Mouse (Mus musculus): Measurements from ENCODE around the gene 3425401B19Rik. TPM values are rescaled to one million over a fixed set of nuclear protein-coding genes. Genes with fewer than 3 reads are reported as not detected.

Gene 3425401B19Rik
- polyA plus RNA-seq (2016; fragmentation: Nextera tagmentation; extraction: Ambion mirVana) = 0.06 and 0.07 TPM in 2 replicates

DNA sequence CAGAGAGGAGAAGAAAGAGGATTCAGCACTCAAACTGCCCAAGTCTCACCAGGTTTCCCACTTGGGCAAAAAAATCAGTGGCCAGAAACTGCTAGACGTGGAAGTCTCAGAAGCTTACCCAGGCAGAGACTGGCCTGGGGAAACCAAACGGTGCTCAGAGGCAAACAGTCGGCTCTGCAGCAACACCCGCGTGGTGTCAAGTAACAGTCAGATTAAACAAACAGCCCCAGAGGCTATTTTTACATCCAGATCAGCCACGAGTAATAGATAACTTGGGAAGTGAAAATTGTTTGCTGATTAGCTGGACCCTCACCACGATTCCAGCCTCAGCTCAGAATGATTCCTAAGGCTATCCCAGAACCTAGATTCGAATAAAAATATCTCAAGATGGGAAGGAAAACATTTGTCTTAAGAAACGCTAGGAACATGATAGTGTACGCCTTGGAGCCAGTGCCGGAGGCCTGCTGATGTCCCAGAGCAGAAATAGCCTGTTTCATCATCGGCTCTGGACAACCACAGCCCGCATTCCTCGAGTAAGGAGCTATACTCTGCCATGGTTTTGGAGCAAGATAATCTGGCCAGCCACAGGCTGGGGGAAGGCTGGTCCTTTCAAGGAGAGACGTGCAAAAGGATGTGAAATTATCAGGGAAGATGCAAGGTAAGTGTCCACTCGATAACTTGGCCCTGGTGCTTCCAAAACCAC lies at the start of gene 3425401B19Rik:
3425401B19Rik (minus strand) TSS at position 170 of the 703 bp plus-strand sequence.
- 65% methylated on average over 16 of the region's 16 CpGs for WGBS
- H3K27me3 ChIP-seq = peaks cover 10% of the 10 kb centered on the region; the same call in 1 of the 2 replicates
- H3K4me1 ChIP-seq = peaks cover 11% of the 10 kb centered on the region
- H3K4me3 ChIP-seq = no peak within 1 kb of the TSS
- H3K9ac ChIP-seq (replicated peaks) = no peak within 1 kb of the TSS
- H3K27ac ChIP-seq (replicated peaks) = no peak within 1 kb of the TSS
- H3K36me3 ChIP-seq = no peaks in the 10 kb centered on the region
- no peaks in the 10 kb centered on the region for H3K9me3 ChIP-seq
- H3K4me2 ChIP-seq (replicated peaks) = no peak within 1 kb of the TSS
- no peak for ATAC-seq (ENCODE audit: low FRiP score, low read depth)

DNA sequence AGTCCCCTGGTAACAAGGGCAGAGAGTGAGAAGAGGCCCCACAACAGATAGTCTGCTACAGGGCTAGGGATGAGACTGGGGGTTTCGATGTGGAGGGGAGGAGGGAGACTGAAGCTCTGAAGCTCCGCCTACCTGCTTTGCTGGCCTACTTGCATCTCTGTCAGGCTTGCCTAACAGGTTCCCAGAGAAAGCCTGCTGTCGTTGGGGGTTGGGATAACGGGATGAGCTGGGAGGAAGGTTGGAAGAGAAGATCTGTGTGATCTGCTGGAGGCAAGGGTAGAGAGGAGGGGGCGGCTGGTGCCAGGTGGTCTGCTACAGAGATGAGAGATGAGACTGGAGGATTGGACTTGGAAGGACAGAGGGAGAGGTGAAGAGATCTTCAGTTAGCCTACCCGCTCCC lies 47.9 kb upstream of the 3425401B19Rik start:
- Histone ChIP-seq H3K9ac (replicated peaks) (no peak overlapping the region), H3K4me1 (no peaks in the 10 kb centered on the region), H3K36me3 (no peaks in the 10 kb centered on the region), H3K9me3 (no peaks in the 10 kb centered on the region), H3K4me2 (replicated peaks) (no peak overlapping the region), H3K4me3 (no peak overlapping the region), H3K27ac (replicated peaks) (no peak overlapping the region), H3K27me3 (no peaks in the 10 kb centered on the region)
- whole genome bisulfite sequencing = 44% methylated on average over 6 of the region's 6 CpGs
- ATAC-seq (ENCODE audit: low FRiP score, low read depth) = no peak

DNA sequence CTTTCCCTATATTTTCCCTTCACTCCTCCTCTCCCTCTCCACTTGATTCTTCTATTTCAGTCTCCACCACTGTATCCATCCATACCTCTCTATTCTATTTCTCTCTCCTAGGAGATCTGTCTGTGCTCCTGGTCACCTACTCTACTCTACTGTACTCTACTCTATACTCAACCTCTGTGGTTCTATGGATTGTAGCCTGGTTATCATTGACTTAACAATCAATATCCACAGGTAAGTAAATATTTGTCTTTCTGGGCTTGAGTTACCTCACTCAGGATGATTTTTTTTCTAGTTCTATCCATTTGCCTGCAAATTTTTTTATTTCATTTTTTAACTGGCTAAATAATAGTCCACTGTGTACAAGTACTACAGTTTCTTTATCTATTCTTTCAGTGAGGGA lies 41.8 kb upstream of the 3425401B19Rik start:
- no peak overlapping the region for H3K4me2 ChIP-seq (replicated peaks)
- no peaks in the 10 kb centered on the region for H3K4me1 ChIP-seq
- no peaks in the 10 kb centered on the region for H3K27me3 ChIP-seq
- no peak overlapping the region for H3K4me3 ChIP-seq
- no peak overlapping the region for H3K27ac ChIP-seq (replicated peaks)
- ATAC-seq (ENCODE audit: low FRiP score, low read depth) = no peak
- H3K36me3 ChIP-seq = no peaks in the 10 kb centered on the region
- no peak overlapping the region for H3K9ac ChIP-seq (replicated peaks)
- H3K9me3 ChIP-seq = no peaks in the 10 kb centered on the region

- no peaks in the 10 kb centered on the region for H3K9me3 ChIP-seq
- no peak overlapping the region for H3K4me2 ChIP-seq (replicated peaks)
- WGBS = 58% methylated on average over 1 of the region's 1 CpGs
- no peak for ATAC-seq (ENCODE audit: low FRiP score, low read depth)
- no peak overlapping the region for H3K9ac ChIP-seq (replicated peaks)
- H3K4me1 ChIP-seq = no peaks in the 10 kb centered on the region
- H3K36me3 ChIP-seq = no peaks in the 10 kb centered on the region
- no peaks in the 10 kb centered on the region for H3K27me3 ChIP-seq
- no peak overlapping the region for H3K27ac ChIP-seq (replicated peaks)
- H3K4me3 ChIP-seq = no peak overlapping the region
Observed at GRCm38 (mm10) chr14:32721461-32721860, 36.4 kb upstream of the 3425401B19Rik start.

GRCm38 (mm10) chr14:32716763-32717439 lies 31.8 kb upstream of the 3425401B19Rik start:
- Histone ChIP-seq H3K9me3 (no peaks in the 10 kb centered on the region), H3K27ac (replicated peaks) (no peak overlapping the region), H3K4me3 (no peak overlapping the region), H3K9ac (replicated peaks) (no peak overlapping the region), H3K4me1 (no peaks in the 10 kb centered on the region), H3K4me2 (replicated peaks) (no peak overlapping the region), H3K36me3 (no peaks in the 10 kb centered on the region), H3K27me3 (no peaks in the 10 kb centered on the region)
- no peak for ATAC-seq (ENCODE audit: low FRiP score, low read depth)
- 92% methylated on average over 6 of the region's 6 CpGs for WGBS

DNA sequence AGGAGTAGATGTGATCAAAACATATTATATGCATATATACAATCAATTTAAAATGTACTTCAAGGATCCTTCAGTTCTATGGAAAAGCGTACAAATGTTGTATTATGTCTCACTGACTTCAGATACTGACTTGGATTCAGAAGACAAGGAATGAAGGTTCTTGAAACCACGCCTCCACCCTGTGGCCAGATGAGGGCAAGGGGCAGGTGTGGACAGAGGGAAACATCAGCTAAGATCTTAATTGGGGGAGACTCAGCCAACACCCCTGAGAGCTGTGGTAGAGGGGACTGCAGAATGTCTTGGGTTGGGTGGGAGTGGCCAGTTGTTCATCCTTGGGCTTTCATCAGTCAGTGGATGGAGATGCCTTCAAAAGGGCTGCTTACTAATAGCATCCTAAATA lies 30.4 kb upstream of the 3425401B19Rik start:
- Histone ChIP-seq H3K9me3 (no peaks in the 10 kb centered on the region), H3K4me2 (replicated peaks) (no peak overlapping the region), H3K36me3 (no peaks in the 10 kb centered on the region), H3K27me3 (no peaks in the 10 kb centered on the region), H3K4me1 (no peaks in the 10 kb centered on the region), H3K9ac (replicated peaks) (no peak overlapping the region), H3K27ac (replicated peaks) (no peak overlapping the region), H3K4me3 (no peak overlapping the region)
- WGBS = 90% methylated on average over 2 of the region's 2 CpGs
- ATAC-seq (ENCODE audit: low FRiP score, low read depth) = no peak

DNA sequence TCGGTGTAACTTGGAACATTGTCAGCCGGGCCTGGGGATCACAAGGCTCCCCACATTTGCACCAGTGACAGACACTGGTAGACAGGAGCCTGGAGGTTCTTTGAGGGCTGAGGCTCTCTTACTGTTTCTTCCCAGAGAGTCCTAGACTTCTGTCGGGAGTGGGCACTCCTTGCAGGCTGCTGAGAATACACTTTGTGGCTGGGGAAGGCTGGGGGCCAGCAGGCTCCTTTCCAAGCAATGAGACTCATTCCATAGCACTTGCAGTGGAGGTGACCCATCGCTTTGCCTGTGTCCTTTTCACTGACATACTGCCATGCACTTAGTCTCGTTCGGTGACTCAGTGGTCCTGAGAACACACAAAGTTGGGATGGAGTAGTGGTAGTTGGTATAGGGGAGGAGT lies 30.0 kb upstream of the 3425401B19Rik start:
- Histone ChIP-seq H3K4me1 (no peaks in the 10 kb centered on the region), H3K27me3 (no peaks in the 10 kb centered on the region), H3K9ac (replicated peaks) (no peak overlapping the region), H3K9me3 (no peaks in the 10 kb centered on the region), H3K4me2 (replicated peaks) (no peak overlapping the region), H3K27ac (replicated peaks) (no peak overlapping the region), H3K4me3 (no peak overlapping the region), H3K36me3 (no peaks in the 10 kb centered on the region)
- 91% methylated on average over 6 of the region's 6 CpGs for WGBS
- ATAC-seq (ENCODE audit: low FRiP score, low read depth) = no peak

- H3K9me3 ChIP-seq = no peaks in the 10 kb centered on the region
- no peaks in the 10 kb centered on the region for H3K27me3 ChIP-seq
- H3K36me3 ChIP-seq = no peaks in the 10 kb centered on the region
- no peaks in the 10 kb centered on the region for H3K4me1 ChIP-seq
- no peak overlapping the region for H3K4me2 ChIP-seq (replicated peaks)
- H3K9ac ChIP-seq (replicated peaks) = no peak overlapping the region
- 98% methylated on average over 6 of the region's 6 CpGs for WGBS
- H3K4me3 ChIP-seq = no peak overlapping the region
- no peak overlapping the region for H3K27ac ChIP-seq (replicated peaks)
- ATAC-seq (ENCODE audit: low FRiP score, low read depth) = no peak
Observed at GRCm38 (mm10) chr14:32709861-32710260, 24.8 kb upstream of the 3425401B19Rik start.

DNA sequence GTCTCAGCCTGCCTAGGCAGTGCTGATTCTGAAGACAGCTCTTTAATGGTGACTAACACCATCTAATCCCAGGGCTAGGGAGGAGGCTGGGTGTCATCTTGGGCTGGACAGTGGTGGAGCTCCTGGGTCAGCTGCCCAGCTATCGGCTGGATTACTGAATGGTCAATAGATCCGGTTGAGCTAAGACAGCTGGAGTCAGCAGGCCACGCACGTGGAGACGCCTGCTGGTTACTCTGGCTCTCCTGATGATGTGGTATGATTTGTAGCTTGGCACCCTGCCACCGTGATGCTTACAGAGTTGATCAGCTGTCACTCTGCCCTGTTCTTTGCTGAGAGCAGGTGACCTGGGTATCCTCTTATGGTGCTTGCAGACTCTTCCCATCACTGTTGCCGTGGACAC lies 23.7 kb upstream of the 3425401B19Rik start:
- H3K27ac ChIP-seq (replicated peaks) = no peak overlapping the region
- H3K9ac ChIP-seq (replicated peaks) = no peak overlapping the region
- H3K27me3 ChIP-seq = no peaks in the 10 kb centered on the region
- no peak overlapping the region for H3K4me3 ChIP-seq
- H3K4me1 ChIP-seq = no peaks in the 10 kb centered on the region
- no peaks in the 10 kb centered on the region for H3K36me3 ChIP-seq
- WGBS = 78% methylated on average over 7 of the region's 7 CpGs
- no peak for ATAC-seq (ENCODE audit: low FRiP score, low read depth)
- no peak overlapping the region for H3K4me2 ChIP-seq (replicated peaks)
- no peaks in the 10 kb centered on the region for H3K9me3 ChIP-seq

DNA sequence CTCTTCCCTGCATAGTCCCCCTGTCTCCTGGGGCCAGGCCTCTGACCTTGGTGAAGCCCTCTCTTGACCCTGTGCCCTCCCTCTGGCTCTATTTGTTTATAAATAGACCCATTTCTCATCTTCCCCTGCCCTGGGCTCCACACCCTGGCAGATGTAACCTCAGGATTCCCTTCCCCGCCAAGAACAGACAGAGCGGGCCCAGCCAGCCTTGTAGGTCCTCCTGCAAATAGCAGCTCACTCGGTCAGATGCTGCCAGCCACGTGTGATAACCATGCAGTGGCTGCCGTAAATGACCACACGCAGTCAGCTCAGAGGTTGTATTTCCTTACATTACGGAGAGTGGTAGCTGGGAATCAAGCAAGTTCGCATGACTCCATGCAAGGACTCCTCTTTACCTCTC lies 22.8 kb upstream of the 3425401B19Rik start:
- Histone ChIP-seq H3K36me3 (no peaks in the 10 kb centered on the region), H3K9me3 (no peaks in the 10 kb centered on the region), H3K4me3 (no peak overlapping the region), H3K4me1 (no peaks in the 10 kb centered on the region), H3K9ac (replicated peaks) (no peak overlapping the region), H3K27ac (replicated peaks) (no peak overlapping the region), H3K4me2 (replicated peaks) (no peak overlapping the region), H3K27me3 (no peaks in the 10 kb centered on the region)
- WGBS = 82% methylated on average over 8 of the region's 8 CpGs
- no peak for ATAC-seq (ENCODE audit: low FRiP score, low read depth)

- Histone ChIP-seq H3K27me3 (no peaks in the 10 kb centered on the region), H3K9ac (replicated peaks) (no peak overlapping the region), H3K4me3 (no peak overlapping the region), H3K4me1 (no peaks in the 10 kb centered on the region), H3K27ac (replicated peaks) (no peak overlapping the region), H3K36me3 (no peaks in the 10 kb centered on the region), H3K4me2 (replicated peaks) (no peak overlapping the region), H3K9me3 (no peaks in the 10 kb centered on the region)
- WGBS = 71% methylated on average over 8 of the region's 8 CpGs
- no peak for ATAC-seq (ENCODE audit: low FRiP score, low read depth)
Observed at GRCm38 (mm10) chr14:32700972-32701371, 15.9 kb upstream of the 3425401B19Rik start.

DNA sequence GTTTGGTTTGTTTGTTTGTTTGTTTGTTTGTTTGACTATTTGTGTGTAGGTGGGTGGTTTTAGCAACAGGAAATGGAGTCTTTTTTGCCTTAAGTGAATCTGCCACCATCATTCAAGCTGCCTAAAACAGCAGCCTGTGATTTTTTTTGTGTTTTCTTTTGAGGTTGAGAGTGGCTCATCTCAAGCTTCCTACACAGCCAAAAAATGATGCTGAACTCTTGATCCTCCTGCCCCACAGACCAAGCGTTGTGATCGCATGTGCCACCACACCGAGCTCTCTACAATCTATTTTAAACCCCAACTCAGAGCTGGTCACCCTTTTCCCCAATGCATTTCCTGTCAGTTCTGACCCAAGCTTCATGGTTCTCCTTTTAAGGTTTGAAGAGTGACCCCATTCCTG lies 13.5 kb upstream of the 3425401B19Rik start:
- Histone ChIP-seq H3K36me3 (no peaks in the 10 kb centered on the region), H3K4me3 (no peak overlapping the region), H3K4me1 (0 out of 2 replicates have a peak, but pooled peaks cover 2% of the 10 kb centered on the region), H3K9me3 (no peaks in the 10 kb centered on the region), H3K4me2 (replicated peaks) (no peak overlapping the region), H3K27me3 (no peaks in the 10 kb centered on the region), H3K9ac (replicated peaks) (no peak overlapping the region), H3K27ac (replicated peaks) (no peak overlapping the region)
- 98% methylated on average over 3 of the region's 3 CpGs for WGBS
- no peak for ATAC-seq (ENCODE audit: low FRiP score, low read depth)
